Mouse (Mus musculus): ENCODE results near the gene Fbxo21.

GRCm38 (mm10) chr5:117989773-117990172 lies 13.2 kb downstream of the Fbxo21 start:
- no peak for TF ChIP-seq CTCF (conservative IDR thresholded peaks at IDR 0.05; ENCODE audit: insufficient read depth, insufficient read length, low read depth, low read length)
- no peak for TF ChIP-seq POLR2A (IDR thresholded peaks at IDR 0.05; ENCODE audit: low read depth, low read length)

All from kidney, adult 2 months (tissue).